Mouse (Mus musculus): ENCODE measurements around the gene Steap4.
"Not testable (repeated sequence)": the region's sequence is repeated elsewhere in the genome, so short reads cannot be mapped to it uniquely, and the experiment has no call there.

DNA sequence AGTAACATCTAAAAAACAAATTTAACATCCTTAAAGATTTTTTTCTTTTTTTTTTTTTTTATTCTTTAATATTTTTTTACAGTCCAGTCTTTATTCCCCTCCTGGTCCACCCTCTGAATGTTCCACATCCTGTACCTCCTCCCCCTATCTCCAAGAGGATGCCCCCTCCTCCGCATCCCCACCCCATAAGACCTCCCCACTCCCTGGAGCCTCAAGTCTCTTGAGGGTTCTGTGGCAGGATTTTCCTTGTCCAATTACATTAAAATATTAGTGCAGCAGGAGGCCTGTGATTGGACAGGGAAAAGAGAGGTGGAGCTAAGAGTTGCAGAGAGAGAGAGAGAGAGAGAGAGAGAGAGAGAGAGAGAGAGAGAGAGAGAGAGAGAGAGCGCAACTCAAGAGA is 31.4 kb downstream of the Steap4 start:
- not testable (repeated sequence) for TF ChIP-seq POLR2A (IDR thresholded peaks at IDR 0.05; ENCODE audit: insufficient read depth, low read depth, low read length); CTCF (IDR thresholded peaks at IDR 0.05); EP300 (IDR thresholded peaks at IDR 0.05; ENCODE audit: insufficient read depth, low read depth, low read length)

All from heart, adult 2 months (tissue).